Comparison of ENCODE assay signal across 19 mouse cellular contexts in the genomic region with DNA sequence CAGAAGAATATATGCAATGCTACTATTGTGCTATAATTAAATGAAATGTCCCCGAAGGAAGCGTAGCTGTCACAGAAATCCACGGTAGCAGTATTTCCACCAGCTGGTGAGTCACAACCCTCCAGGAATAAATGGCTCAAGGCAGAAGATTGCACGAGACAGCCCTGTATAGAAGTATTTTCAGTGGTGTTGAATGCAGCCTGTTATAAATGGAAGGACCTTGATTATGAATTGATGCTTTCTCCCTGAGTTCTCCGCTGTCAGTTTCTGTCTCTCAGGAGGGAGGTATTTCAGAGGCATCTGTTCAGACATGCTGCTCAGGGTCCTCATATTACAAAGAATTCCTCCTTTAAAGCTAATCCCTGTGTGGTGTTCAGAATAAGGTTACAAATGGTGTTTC. TPM values are rescaled to one million over a fixed set of nuclear protein-coding genes. Genes with fewer than 3 reads are reported as not detected.
A peak's percentile ranks its signal among the peaks of the same experiment; 100 is the strongest.
DNase-seq lines count a peak whose midpoint lies in the region; ATAC-seq lines count a peak whose summit lies in the region.
"Had no signal": no experiment of that assay in that cellular context is flagged by ENCODE, and none has a peak within 500 bp of the region (broad histone marks: within the 10 kb centered on the region; RNA-seq: fewer than 3 reads in every experiment).

No protein-coding gene starts in this region.

- intact Hi-C loops in left cerebral cortex, postnatal 25 days (cut with DNase I): loop anchor here (2.0 kb wide), 1 partner anchor 69 kb away; a partner anchor contains a TSS

- no peak overlapping the region for H3K9ac ChIP-seq in embryonic facial prominence, embryonic 11.5 days (replicated peaks; ENCODE audit: low read length)
- H3K9ac ChIP-seq in forebrain, embryonic 11.5 days (ENCODE audit: low read length): no peak overlapping the region
- H3K9ac ChIP-seq: forebrain, embryonic 15.5 days; heart, embryonic 12.5 days; liver, embryonic 15.5 days; midbrain, embryonic 13.5 days had no signal

- no peak overlapping the region for H3K4me2 ChIP-seq in embryonic facial prominence, embryonic 11.5 days (ENCODE audit: low read depth, low read length)
- H3K4me2 ChIP-seq in forebrain, embryonic 11.5 days (ENCODE audit: low read depth, low read length, severe bottlenecking): no peak overlapping the region
- H3K4me2 ChIP-seq: forebrain, embryonic 15.5 days; heart, embryonic 12.5 days; liver, embryonic 15.5 days; midbrain, embryonic 13.5 days had no signal

- no peaks in the 10 kb centered on the region for H3K9me3 ChIP-seq in embryonic facial prominence, embryonic 11.5 days (replicated peaks; ENCODE audit: control insufficient read depth, low read length)
- H3K9me3 ChIP-seq in embryonic facial prominence, embryonic 10.5 days: no peaks in the 10 kb centered on the region
- no peaks in the 10 kb centered on the region for H3K9me3 ChIP-seq in forebrain, embryonic 11.5 days (ENCODE audit: control insufficient read depth, low read length)
- H3K9me3 ChIP-seq: forebrain, embryonic 15.5 days; heart, embryonic 12.5 days; liver, embryonic 15.5 days; midbrain, embryonic 13.5 days had no signal

- WGBS in embryonic facial prominence, embryonic 11.5 days: 67% methylated on average over 5 of the region's 5 CpGs
- 70% methylated on average over 5 of the region's 5 CpGs for WGBS in embryonic facial prominence, embryonic 10.5 days
- 68% methylated on average over 5 of the region's 5 CpGs for WGBS in forebrain, embryonic 11.5 days

- H3K27ac ChIP-seq in embryonic facial prominence, embryonic 11.5 days (replicated peaks; ENCODE audit: low read depth, low read length): no peak overlapping the region
- H3K27ac ChIP-seq in embryonic facial prominence, embryonic 10.5 days (replicated peaks): no peak overlapping the region
- no peak overlapping the region for H3K27ac ChIP-seq in forebrain, embryonic 11.5 days (ENCODE audit: low read depth, low read length)
- H3K27ac ChIP-seq: forebrain, embryonic 15.5 days; liver, embryonic 15.5 days; midbrain, embryonic 13.5 days had no signal

- H3K27me3 ChIP-seq in embryonic facial prominence, embryonic 11.5 days (ENCODE audit: control insufficient read depth, insufficient read depth, low read length): no peaks in the 10 kb centered on the region
- H3K27me3 ChIP-seq in embryonic facial prominence, embryonic 10.5 days (replicated peaks; ENCODE audit: low read depth, poor library complexity, severe bottlenecking): no peaks in the 10 kb centered on the region
- no peaks in the 10 kb centered on the region for H3K27me3 ChIP-seq in forebrain, embryonic 11.5 days (ENCODE audit: control insufficient read depth, insufficient read depth, low read length)
- H3K27me3 ChIP-seq: forebrain, embryonic 15.5 days; heart, embryonic 12.5 days; midbrain, embryonic 13.5 days had no signal

- no peaks in the 10 kb centered on the region for H3K4me1 ChIP-seq in embryonic facial prominence, embryonic 11.5 days (ENCODE audit: control insufficient read depth, insufficient read depth, low read length)
- H3K4me1 ChIP-seq in embryonic facial prominence, embryonic 10.5 days: peaks cover 8% of the 10 kb centered on the region; the same call in 1 of the 2 replicates
- no peaks in the 10 kb centered on the region for H3K4me1 ChIP-seq in forebrain, embryonic 11.5 days (replicated peaks; ENCODE audit: control insufficient read depth, insufficient read depth, low read length)
- H3K4me1 ChIP-seq: forebrain, embryonic 15.5 days; liver, embryonic 15.5 days; midbrain, embryonic 13.5 days had no signal

- no peaks in the 10 kb centered on the region for H3K36me3 ChIP-seq in embryonic facial prominence, embryonic 11.5 days (replicated peaks; ENCODE audit: control insufficient read depth, insufficient read depth, low read depth, low read length)
- H3K36me3 ChIP-seq in embryonic facial prominence, embryonic 10.5 days (replicated peaks): no peaks in the 10 kb centered on the region
- no peaks in the 10 kb centered on the region for H3K36me3 ChIP-seq in forebrain, embryonic 11.5 days (ENCODE audit: control insufficient read depth, insufficient read depth, low read length)
- H3K36me3 ChIP-seq: forebrain, embryonic 15.5 days; heart, embryonic 12.5 days; liver, embryonic 15.5 days; midbrain, embryonic 13.5 days had no signal

- H3K4me3 ChIP-seq in embryonic facial prominence, embryonic 11.5 days (ENCODE audit: low read depth, low read length): no peak overlapping the region
- H3K4me3 ChIP-seq in embryonic facial prominence, embryonic 10.5 days: no peak overlapping the region
- H3K4me3 ChIP-seq in forebrain, embryonic 11.5 days (ENCODE audit: low read depth, low read length): no peak overlapping the region
- H3K4me3 ChIP-seq: forebrain, embryonic 15.5 days; heart, embryonic 12.5 days; liver, embryonic 15.5 days; midbrain, embryonic 13.5 days had no signal

- peak; percentile 56; the same call in 1 of the 2 replicates for ATAC-seq in embryonic facial prominence, embryonic 11.5 days (replicated peaks; ENCODE audit: insufficient number of reproducible peaks, low FRiP score, low TSS enrichment, low read depth)
- no peak for ATAC-seq in forebrain, embryonic 11.5 days (replicated peaks; ENCODE audit: low FRiP score)
- ATAC-seq: forebrain, embryonic 15.5 days; midbrain, embryonic 13.5 days had no signal

- DNase-seq in embryonic facial prominence, embryonic 11.5 days (ENCODE audit: low spot score): peak; percentile 6
- no peak for DNase-seq in embryonic facial prominence, embryonic 10.5 days (ENCODE audit: low spot score)
- DNase-seq in right cerebral cortex, adult 18-20 months: peak; percentile 66
- DNase-seq in right cerebral cortex, postnatal 4 days: no peak
- DNase-seq in left cerebral cortex, postnatal 25 days (ENCODE audit: low spot score in 2 of 2): peak; percentile 52 to 88
- DNase-seq in telencephalon, adult 2 months (ENCODE audit: low read depth, low spot score): peak; percentile 64
- DNase-seq in heart, postnatal 4 days: no peak
- DNase-seq in forebrain, embryonic 11.5 days (ENCODE audit: low spot score): no peak
- DNase-seq: adrenal gland, postnatal 36 days; gastrocnemius, postnatal 36 days; heart, postnatal 36 days; kidney, adult 8-10 months; kidney, postnatal 4 days; lung, postnatal 36 days; thymus, postnatal 4 days had no signal

RNA-seq across cellular contexts. Expression of a gene that starts 27.6 kb away (rescaled TPM):
- 36.9 and 38.4 TPM in 2 replicates for polyA plus RNA-seq in embryonic facial prominence, embryonic 11.5 days (2014; fragmentation: Nextera tagmentation; extraction: Ambion mirVana)
- 34.3 TPM in 2 replicates for polyA plus RNA-seq in embryonic facial prominence, embryonic 10.5 days (2016; fragmentation: Nextera tagmentation; extraction: Ambion mirVana)
- 10 to 100 TPM; 74.6 to 77.8 TPM for total RNA-seq in left cerebral cortex, postnatal 25 days (2021)
- total RNA-seq in heart, postnatal 4 days (2021): 10 to 100 TPM; 85.3 to 85.8 TPM
- polyA plus RNA-seq in forebrain, embryonic 11.5 days (2014; fragmentation: Nextera tagmentation; extraction: Ambion mirVana): 42.5 and 46.2 TPM in 2 replicates

Comparison
In these comparisons a context has a peak if more than half of its experiments do, and no peak if none do; other contexts are left out.
1. DNase-seq: peak in embryonic facial prominence, embryonic 11.5 days (single experiment), right cerebral cortex, adult 18-20 months (single experiment), left cerebral cortex, postnatal 25 days (2 of 2) and telencephalon, adult 2 months (single experiment); none in embryonic facial prominence, embryonic 10.5 days (single experiment), right cerebral cortex, postnatal 4 days (single experiment), heart, postnatal 4 days (single experiment) and forebrain, embryonic 11.5 days (single experiment).